Mouse (Mus musculus) brain, embryonic 14.5 days (tissue): ENCODE data around the gene Dapk1.

ENCODE experiments used
- CTCF ChIP-seq: fragments of 200-500 bp; IDR thresholded peaks from 2 replicates; pipeline ENCODE4 v1.5.1; 2012; ENCODE audit warnings: inconsistent platforms, mild to moderate bottlenecking, moderate library complexity, borderline replicate concordance; ENCODE audit not compliant: insufficient read depth, insufficient read length; ENCODE audit errors: extremely low read depth
- POLR2A ChIP-seq: fragments of 200-500 bp; IDR thresholded peaks from 2 replicates; pipeline ENCODE4 v1.6.1; 2012; ENCODE audit warnings: mild to moderate bottlenecking, inconsistent platforms, borderline replicate concordance; ENCODE audit not compliant: poor library complexity, insufficient read depth, insufficient read length, severe bottlenecking; ENCODE audit errors: extremely low read depth

DNA sequence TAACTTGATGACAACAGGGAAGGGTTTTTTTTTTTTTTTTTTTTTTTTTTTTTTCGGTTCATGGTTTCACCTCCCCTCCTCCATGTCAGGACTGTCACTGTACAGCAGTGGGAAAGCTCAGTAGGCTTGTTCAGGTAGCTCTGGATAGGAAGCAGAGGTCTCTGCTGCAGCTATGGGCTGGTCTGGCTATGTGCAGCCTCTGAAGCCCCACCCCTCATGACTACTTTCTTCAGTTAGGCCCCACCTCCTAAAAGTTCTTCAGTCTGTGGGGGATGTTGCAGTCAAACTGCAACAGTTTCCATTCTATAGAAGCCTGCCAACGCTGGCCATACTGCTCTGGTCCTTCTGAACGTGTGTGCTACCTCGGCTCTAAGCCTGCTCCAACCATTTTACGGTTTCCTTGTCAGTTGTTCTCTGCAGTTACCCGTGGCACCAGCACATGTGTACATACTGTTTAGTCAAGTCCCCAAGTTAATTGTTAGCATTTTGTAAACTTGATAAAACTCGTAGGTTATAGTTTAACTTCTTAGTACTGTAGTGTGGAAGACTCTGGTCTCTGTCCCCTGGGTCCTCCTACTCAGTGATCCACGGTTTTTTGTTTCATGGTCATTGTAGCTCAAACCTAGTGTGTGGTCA, 6.8 kb downstream of the Dapk1 start:
- no peak for TF ChIP-seq POLR2A
- TF ChIP-seq CTCF = no peak
